Mouse (Mus musculus): ENCODE measurements around the gene Gmppb.
A peak's percentile ranks its signal among the peaks of the same experiment; 100 is the strongest.
"Not testable (repeated sequence)": the region's sequence is repeated elsewhere in the genome, so short reads cannot be mapped to it uniquely, and the experiment has no call there.

Gmppb gene

DNA sequence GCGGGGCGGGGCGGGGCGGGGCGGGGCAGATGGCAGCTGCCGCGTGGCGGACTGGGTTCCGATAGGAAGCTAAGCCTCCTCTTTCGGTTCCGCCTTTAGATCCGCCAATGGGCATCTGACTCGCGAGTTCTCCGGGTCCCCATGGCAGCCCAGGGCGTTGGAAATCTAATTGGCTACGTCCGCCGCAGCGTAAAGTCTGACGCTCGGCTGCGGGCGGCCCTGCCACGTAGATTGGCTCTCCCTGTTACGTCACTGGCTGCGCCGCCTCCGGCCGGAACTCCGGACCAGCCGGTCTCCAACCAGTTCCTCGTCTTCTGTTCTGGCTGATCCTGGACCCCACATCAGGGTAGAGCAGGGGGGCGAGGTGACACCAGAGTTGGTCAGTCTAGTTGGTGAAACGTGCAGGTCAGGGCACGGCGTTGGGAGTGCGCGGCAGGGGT lies at the start of gene Gmppb:
Gene Gmppb (plus strand): TSS at position 227 of the 440 bp plus-strand sequence.
- peak; percentile 80 for DNase-seq (ENCODE audit: low spot score)

- peak; percentile 100 for DNase-seq (ENCODE audit: low spot score)
Observed at GRCm38 (mm10) chr9:108001922-108002770, 46.9 kb upstream of the Gmppb start, which contains the start of gene Ip6k1. Ip6k1 (plus strand) TSS chr9:108002501.

GRCm38 (mm10) chr9:108002778-108003530 lies 46.1 kb upstream of the Gmppb start:
- no peak for DNase-seq (ENCODE audit: low spot score)

GRCm38 (mm10) chr9:108003531-108003890 lies 45.5 kb upstream of the Gmppb start:
- no peak for DNase-seq (ENCODE audit: low spot score)

DNA sequence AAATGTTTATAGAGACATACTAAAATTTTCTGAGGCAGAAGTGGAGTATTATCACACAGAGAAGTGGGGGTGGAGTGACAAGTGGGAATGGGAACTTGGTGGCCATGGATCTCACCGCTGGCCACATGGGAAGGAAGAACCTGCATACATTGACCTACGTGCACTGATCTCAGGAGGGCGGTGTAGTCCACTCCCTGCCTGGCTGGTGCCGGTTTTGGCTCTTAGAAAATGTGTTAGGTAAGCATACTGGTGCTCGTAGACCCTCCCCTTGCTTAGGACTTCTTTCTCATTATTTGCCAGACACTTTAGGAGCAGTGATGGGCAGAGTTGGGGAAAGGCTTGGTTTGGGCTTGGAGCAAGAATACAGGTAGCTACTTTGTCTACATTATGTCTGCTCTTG lies 41.0 kb upstream of the Gmppb start:
- DNase-seq (ENCODE audit: low spot score), result no peak

GRCm38 (mm10) chr9:108010385-108010784 lies 38.7 kb upstream of the Gmppb start:
- no peak for DNase-seq (ENCODE audit: low spot score)

GRCm38 (mm10) chr9:108013577-108013976 lies 35.5 kb upstream of the Gmppb start:
- DNase-seq (ENCODE audit: low spot score), result not testable (repeated sequence)

DNA sequence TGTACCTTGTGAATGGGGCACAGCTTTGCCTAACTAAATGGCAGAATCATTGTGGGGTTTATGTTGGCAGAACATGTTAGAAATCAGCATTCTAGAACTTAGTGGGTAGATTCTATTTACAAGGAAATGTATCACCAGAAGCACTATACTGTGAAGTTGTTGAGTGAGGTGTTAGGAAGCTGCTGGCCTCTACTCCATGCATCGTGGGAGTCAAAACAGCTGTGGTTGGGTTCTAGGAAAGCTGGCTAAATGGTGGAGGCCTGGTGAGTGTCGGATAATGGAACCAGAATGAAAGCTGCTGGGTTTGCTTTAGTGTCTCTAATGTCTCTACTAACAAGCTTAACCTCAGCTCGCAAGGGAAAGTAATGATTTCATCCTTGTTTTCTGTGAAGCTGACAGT lies 31.9 kb upstream of the Gmppb start:
- DNase-seq (ENCODE audit: low spot score), result no peak

- no peak for DNase-seq (ENCODE audit: low spot score)
Observed at GRCm38 (mm10) chr9:108020741-108021140, 28.3 kb upstream of the Gmppb start.

GRCm38 (mm10) chr9:108023216-108023615 lies 25.8 kb upstream of the Gmppb start:
- no peak for DNase-seq (ENCODE audit: low spot score)

DNA sequence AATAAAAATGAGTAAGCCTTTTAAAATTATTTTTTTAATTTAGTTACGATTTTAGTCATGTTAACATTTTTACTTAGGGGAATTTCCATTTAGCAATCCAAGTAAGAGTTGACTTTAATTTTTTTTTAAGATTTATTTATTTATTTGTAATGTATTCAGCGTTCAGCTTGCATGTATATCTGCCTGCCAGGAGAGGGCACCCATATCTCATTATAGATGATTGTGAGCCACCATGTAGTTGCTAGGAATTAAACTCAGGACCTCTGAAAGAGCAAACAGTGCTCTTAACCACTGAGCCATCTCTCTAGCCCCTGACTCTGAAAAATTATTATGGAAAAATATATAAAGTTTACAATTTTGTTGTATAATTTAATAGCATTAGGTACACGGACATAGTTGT lies 22.5 kb upstream of the Gmppb start:
- DNase-seq (ENCODE audit: low spot score), result no peak

- DNase-seq (ENCODE audit: low spot score), result no peak
Observed at GRCm38 (mm10) chr9:108027867-108028266, 21.2 kb upstream of the Gmppb start.

- DNase-seq (ENCODE audit: low spot score), result no peak
Observed at GRCm38 (mm10) chr9:108032126-108032525, 16.9 kb upstream of the Gmppb start.

GRCm38 (mm10) chr9:108035331-108036156 lies 13.5 kb upstream of the Gmppb start:
- no peak for DNase-seq (ENCODE audit: low spot score)

GRCm38 (mm10) chr9:108044751-108045492 lies 4.1 kb upstream of the Gmppb start:
- no peak for DNase-seq (ENCODE audit: low spot score)

GRCm38 (mm10) chr9:108046582-108046981 lies 2.5 kb upstream of the Gmppb start:
- DNase-seq (ENCODE audit: low spot score), result no peak

DNA sequence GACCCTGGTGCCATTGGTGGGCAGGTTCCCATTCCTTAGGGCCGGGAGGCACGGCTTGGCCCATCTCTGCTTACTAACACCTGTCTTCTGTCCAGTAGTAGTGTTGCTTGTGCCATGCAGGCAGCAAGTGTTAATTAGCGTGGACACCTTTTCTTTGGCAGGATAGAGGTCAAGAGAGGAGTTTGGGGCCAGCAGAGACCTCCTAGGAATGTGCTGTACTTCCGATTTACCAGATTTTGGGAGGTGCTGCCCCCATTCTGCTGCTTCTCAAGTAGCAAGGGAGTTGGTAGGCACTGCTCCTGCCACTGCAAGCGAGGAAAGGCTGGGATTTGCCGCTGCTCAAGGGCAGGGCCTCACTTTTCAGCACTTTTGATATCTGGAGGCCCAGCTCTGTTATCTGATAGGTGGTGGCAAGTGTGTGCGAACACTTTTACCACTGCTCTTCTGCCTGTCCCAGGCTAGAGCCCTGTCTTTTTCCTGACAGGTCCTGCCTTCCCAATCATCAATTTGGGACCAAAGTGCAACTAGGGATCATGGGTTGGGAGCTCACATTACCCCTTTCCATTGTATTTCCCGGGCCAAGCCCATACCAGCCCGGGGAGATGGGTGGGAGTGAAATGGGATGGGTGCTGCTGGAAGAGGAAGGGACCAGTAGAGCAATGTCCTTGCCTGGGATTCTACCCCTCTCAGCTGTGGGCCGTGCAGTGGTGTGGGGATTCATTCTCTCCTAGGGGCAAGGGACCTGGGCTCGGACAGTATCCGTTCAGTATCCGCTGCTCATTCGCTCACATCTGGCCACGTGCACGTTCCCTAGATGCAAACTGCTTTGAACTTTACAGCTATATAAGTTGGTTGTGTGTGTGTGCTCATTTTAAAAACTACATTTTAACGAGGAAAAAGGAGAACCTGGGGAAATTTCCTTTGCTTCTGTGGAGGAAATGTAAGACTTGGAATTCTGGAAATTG lies 1.2 kb upstream of the Gmppb start:
- DNase-seq (ENCODE audit: low spot score), result no peak

GRCm38 (mm10) chr9:108048566-108048955 lies 481 bp upstream of the Gmppb start:
- no peak for DNase-seq (ENCODE audit: low spot score)

GRCm38 (mm10) chr9:108049561-108050251 lies 664 bp downstream of the Gmppb start:
- no peak for DNase-seq (ENCODE audit: low spot score)
